Mouse (Mus musculus) left cerebral cortex, adult 2 months (tissue): ENCODE measurements around the gene Tnks2. TPM values are rescaled to one million over a fixed set of nuclear protein-coding genes. Genes with fewer than 3 reads are reported as not detected.

ENCODE experiments used
- DNase-seq, 2 experiments: peaks; one replicate each; pipeline ENCODE4 v3.0.0; 2021 to 2022; ENCODE audit warnings: low spot score in 2 of 2, mixed read lengths in 1 of 2; ENCODE audit errors: extremely low spot score in 1 of 2
- H3K27ac ChIP-seq: fragments of 200-600 bp; 2 replicates; pipeline ENCODE4 v1.8.1; 2022
- H3K4me3 ChIP-seq: fragments of 200-600 bp; 2 replicates; pipeline ENCODE4 v1.8.1; 2022
- CTCF ChIP-seq: fragments of 200-600 bp; IDR thresholded peaks from 2 replicates; pipeline ENCODE4 v1.8.1; 2022; ENCODE audit warnings: antibody characterized with exemption, mild to moderate bottlenecking, moderate library complexity
- intact Hi-C: fragments of 180-260 bp; cut with DNase I; formaldehyde crosslinking; loops from one replicate; pipeline ENCODE4 v1.15.1; 2025
- total RNA-seq, 2 experiments: library from RNA; stranded (reverse); gene quantifications; 2 replicates each; pipeline ENCODE4 v1.2.3; 2021

The Tnks2 gene
- total RNA-seq, 2 experiments from 2014 or later, result 109 to 124 TPM

GRCm38 (mm10) chr19:36874651-36875050 is 40.6 kb downstream of the Tnks2 start:
- intact Hi-C loops, result no loop called here
- DNase-seq, result no peak
- Histone ChIP-seq H3K4me3 (no peak overlapping the region), H3K27ac (no peak overlapping the region)
- TF ChIP-seq CTCF, result no peak

DNA sequence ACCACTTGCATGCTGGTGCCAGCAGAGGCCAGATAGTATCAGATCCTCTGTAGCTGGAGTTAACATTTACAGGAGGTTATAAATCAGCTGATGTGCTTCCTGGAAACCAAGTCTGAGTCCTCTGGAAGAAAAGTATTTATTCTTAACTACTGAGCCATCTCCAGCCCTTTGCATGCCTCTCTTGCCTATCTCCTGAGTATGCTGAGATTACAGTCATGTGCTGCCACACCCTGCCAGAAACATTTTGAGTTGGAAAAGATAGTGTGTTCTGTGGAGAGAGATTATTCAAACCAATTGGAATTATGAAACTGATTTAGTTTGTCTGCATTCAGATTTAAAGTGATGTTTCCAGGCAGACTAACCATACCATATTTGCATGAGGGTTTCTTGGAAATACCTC is 43.3 kb downstream of the Tnks2 start:
- Histone ChIP-seq H3K27ac (no peak overlapping the region), H3K4me3 (no peak overlapping the region)
- DNase-seq, result no peak
- TF ChIP-seq CTCF, result no peak
- intact Hi-C loops, result no loop called here

GRCm38 (mm10) chr19:36878743-36879495 is 44.9 kb downstream of the Tnks2 start:
- Histone ChIP-seq H3K27ac (no peak overlapping the region), H3K4me3 (no peak overlapping the region)
- DNase-seq, result no peak
- TF ChIP-seq CTCF, result no peak
- intact Hi-C loops, result no loop called here

DNA sequence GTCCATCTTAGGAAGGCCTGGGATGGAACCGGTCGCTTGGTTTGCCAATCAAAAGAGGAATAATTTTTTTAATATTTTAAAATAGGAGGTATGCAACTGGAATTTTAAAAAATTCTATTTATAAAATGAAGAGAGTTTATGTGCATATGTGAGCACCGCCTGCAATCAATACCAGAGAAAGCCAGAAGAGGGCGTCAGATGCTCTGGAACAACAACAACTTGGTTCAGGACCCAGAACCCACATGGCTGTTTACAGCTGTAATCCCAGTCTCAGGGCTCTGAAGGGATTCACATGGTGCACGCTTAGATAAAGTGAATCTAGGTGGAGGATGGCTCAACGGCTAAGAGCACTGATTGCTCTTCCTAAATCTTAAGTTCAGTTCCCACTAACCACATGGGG is 49.1 kb downstream of the Tnks2 start:
- no peak overlapping the region for H3K4me3 ChIP-seq
- no peak for DNase-seq
- TF ChIP-seq CTCF, result peak; percentile 55
- no peak overlapping the region for H3K27ac ChIP-seq
- intact Hi-C loops, result loop anchor here (5.0 kb wide), 2 partner anchors 39 to 109 kb away; no protein-coding TSS in a partner anchor

DNA sequence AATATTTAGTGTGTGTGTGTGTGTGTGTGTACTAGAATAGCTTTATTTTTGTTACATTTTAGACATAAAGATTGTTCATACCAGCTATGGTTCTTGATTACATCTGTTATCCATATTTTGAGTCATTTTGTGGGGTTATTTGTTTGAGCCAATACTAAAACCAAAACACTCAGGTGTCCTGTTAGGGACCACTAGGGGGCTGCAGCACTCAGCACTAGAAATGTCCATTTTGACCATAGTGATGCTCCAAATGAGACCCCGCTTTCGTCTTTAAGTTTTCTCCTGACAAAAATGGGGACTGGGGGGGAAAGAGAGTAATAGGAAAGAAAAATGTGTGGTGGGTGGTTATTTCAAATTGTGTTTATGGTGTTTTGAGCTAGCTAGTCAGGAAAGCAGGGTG is 52.3 kb downstream of the Tnks2 start:
- TF ChIP-seq CTCF, result peak; percentile 61
- H3K27ac ChIP-seq, result no peak overlapping the region
- intact Hi-C loops, result no loop called here
- DNase-seq, result no peak
- H3K4me3 ChIP-seq, result no peak overlapping the region

DNA sequence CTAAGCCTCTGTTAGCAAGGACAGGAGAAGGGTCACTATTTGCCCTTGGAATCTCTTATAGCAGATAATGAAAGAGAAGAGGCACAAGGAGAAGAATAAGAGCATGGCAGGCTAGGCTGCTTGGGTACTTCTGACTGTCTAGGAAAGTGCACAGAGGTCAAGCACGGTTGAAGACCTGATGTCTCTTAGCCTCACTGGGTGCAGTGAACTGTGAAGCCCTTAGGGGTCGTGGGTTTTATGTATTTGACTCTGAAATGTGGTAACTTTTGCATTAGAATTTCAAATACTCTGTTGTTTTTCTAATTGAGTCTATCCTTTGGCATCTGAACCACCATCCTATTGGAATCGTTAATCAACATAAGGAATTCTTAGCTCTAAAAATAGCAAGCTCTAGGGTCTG is 53.7 kb downstream of the Tnks2 start:
- intact Hi-C loops, result no loop called here
- Histone ChIP-seq H3K4me3 (no peak overlapping the region), H3K27ac (no peak overlapping the region)
- DNase-seq, result no peak
- TF ChIP-seq CTCF, result no peak

- TF ChIP-seq CTCF, result no peak
- DNase-seq, result no peak
- no peak overlapping the region for H3K27ac ChIP-seq
- intact Hi-C loops, result loop anchor here (5.0 kb wide), 1 partner anchor 34 kb away; no protein-coding TSS in a partner anchor
- H3K4me3 ChIP-seq, result no peak overlapping the region
These were observed 57.7 kb downstream of the Tnks2 start for GRCm38 (mm10) chr19:36891746-36892145.

GRCm38 (mm10) chr19:36896791-36897569 is 62.9 kb downstream of the Tnks2 start:
- H3K4me3 ChIP-seq, result no peak overlapping the region
- TF ChIP-seq CTCF, result no peak
- intact Hi-C loops, result no loop called here
- no peak for DNase-seq
- H3K27ac ChIP-seq, result no peak overlapping the region

DNA sequence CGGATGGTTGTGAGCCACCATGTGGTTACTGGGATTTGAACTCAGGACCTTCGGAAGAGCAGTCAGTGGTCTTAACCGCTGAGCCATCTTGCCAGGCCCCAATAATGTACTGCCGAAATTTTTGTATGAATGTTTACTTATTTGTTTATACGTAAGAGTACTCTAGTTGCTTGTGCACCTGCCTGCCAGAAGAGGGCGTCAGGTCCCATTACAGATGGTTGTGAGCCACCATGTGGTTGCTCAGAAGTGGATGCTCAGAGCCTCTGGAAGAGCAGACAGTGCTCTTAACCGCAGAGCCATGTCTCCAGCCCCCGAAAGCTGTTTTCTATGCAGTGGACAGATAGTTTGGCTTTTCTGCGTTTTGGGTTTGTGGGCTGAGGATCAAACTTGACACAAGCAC is 63.7 kb downstream of the Tnks2 start:
- intact Hi-C loops, result no loop called here
- no peak for DNase-seq
- H3K27ac ChIP-seq, result no peak overlapping the region
- no peak overlapping the region for H3K4me3 ChIP-seq
- TF ChIP-seq CTCF, result peak; percentile 62

- intact Hi-C loops, result no loop called here
- H3K4me3 ChIP-seq, result peak overlapping the region; percentile 68; the same call in 1 of the 2 replicates
- no peak overlapping the region; the same call in 1 of the 2 replicates for H3K27ac ChIP-seq
- no peak for TF ChIP-seq CTCF
- no peak for DNase-seq
These were observed 69.3 kb downstream of the Tnks2 start for GRCm38 (mm10) chr19:36903377-36903776.

GRCm38 (mm10) chr19:36904211-36905007 is 70.4 kb downstream of the Tnks2 start:
- peak; percentile 38 to 39 for DNase-seq
- Histone ChIP-seq H3K4me3 (peak overlapping the region; percentile 68), H3K27ac (peak overlapping the region; percentile 81)
- no peak for TF ChIP-seq CTCF
- intact Hi-C loops, result no loop called here

DNA sequence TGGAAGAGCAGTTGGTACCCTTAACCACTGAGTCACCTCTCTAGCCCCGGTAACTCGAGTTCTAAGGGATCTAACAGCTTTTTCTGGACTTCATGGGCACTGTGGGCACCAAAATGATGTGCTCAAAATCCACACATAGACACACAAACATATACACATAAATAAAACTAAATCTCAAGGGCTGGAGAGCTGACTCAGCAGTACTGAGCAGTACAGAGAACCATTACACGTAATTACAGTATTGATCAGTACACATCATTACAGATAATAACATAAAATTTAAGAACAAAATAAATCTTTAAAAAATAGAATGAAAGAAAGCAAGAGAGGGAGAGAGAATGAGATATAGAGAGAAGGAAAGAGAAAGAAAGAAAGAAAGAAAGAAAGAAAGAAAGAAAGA is 75.1 kb downstream of the Tnks2 start:
- no peak for TF ChIP-seq CTCF
- intact Hi-C loops, result no loop called here
- no peak for DNase-seq
- Histone ChIP-seq H3K4me3 (no peak overlapping the region), H3K27ac (no peak overlapping the region)
